29 mouse cellular contexts compared by ENCODE assay signal in genomic region chr11:86028034-86028433, GRCm38 (mm10).
A peak's percentile ranks its signal among the peaks of the same experiment; 100 is the strongest.
DNase-seq lines count a peak whose midpoint lies in the region; ATAC-seq lines count a peak whose summit lies in the region.
"Had no signal": no experiment of that assay in that cellular context is flagged by ENCODE, and none has a peak within 500 bp of the region (broad histone marks: within the 10 kb centered on the region; RNA-seq: fewer than 3 reads in every experiment).

No protein-coding gene starts in this region.

- no peak overlapping the region for H3K27ac ChIP-seq in forebrain, embryonic 14.5 days (ENCODE audit: low read depth, low read length)
- no peak overlapping the region for H3K27ac ChIP-seq in forebrain, embryonic 13.5 days
- no peak overlapping the region for H3K27ac ChIP-seq in midbrain, embryonic 14.5 days (replicated peaks; ENCODE audit: low read depth, low read length)
- H3K27ac ChIP-seq in midbrain, embryonic 11.5 days (ENCODE audit: low read depth, low read length), result no peak overlapping the region
- H3K27ac ChIP-seq in limb, embryonic 12.5 days, result no peak overlapping the region
- no peak overlapping the region for H3K27ac ChIP-seq in heart, embryonic 10.5 days
- no peak overlapping the region for H3K27ac ChIP-seq in hindbrain, embryonic 14.5 days
- H3K27ac ChIP-seq: forebrain, embryonic 10.5 days; hindbrain, embryonic 10.5 days; kidney, postnatal 0 days; liver, embryonic 13.5 days; macrophage; midbrain, embryonic 15.5 days; neural tube, embryonic 15.5 days had no signal

- H3K4me3 ChIP-seq in forebrain, embryonic 14.5 days (ENCODE audit: low read depth, low read length), result no peak overlapping the region
- no peak overlapping the region for H3K4me3 ChIP-seq in forebrain, embryonic 13.5 days
- H3K4me3 ChIP-seq in midbrain, embryonic 14.5 days (replicated peaks; ENCODE audit: low read depth, low read length), result no peak overlapping the region
- H3K4me3 ChIP-seq in midbrain, embryonic 11.5 days (ENCODE audit: low read depth, low read length), result no peak overlapping the region
- H3K4me3 ChIP-seq in limb, embryonic 12.5 days (replicated peaks), result no peak overlapping the region
- H3K4me3 ChIP-seq in heart, embryonic 10.5 days, result no peak overlapping the region
- no peak overlapping the region for H3K4me3 ChIP-seq in hindbrain, embryonic 14.5 days (replicated peaks; ENCODE audit: low read length)
- H3K4me3 ChIP-seq: forebrain, embryonic 10.5 days; hindbrain, embryonic 10.5 days; liver, embryonic 13.5 days; midbrain, embryonic 15.5 days; neural tube, embryonic 15.5 days had no signal

- ATAC-seq in forebrain, embryonic 14.5 days, result no peak
- ATAC-seq in forebrain, embryonic 13.5 days, result no peak
- no peak for ATAC-seq in midbrain, embryonic 14.5 days (ENCODE audit: low FRiP score, low TSS enrichment)
- no peak for ATAC-seq in midbrain, embryonic 11.5 days (ENCODE audit: low FRiP score)
- ATAC-seq in limb, embryonic 12.5 days (ENCODE audit: insufficient number of reproducible peaks, insufficient read depth, low FRiP score, low TSS enrichment, low read depth), result peak; percentile 63; the same call in 1 of the 2 replicates
- no peak for ATAC-seq in hindbrain, embryonic 14.5 days (ENCODE audit: low FRiP score)
- ATAC-seq: forebrain, postnatal 0 days; hindbrain, embryonic 16.5 days; midbrain, embryonic 15.5 days had no signal

- no peaks in the 10 kb centered on the region for H3K36me3 ChIP-seq in forebrain, embryonic 14.5 days (ENCODE audit: control insufficient read depth, insufficient read depth, low read length)
- no peaks in the 10 kb centered on the region for H3K36me3 ChIP-seq in forebrain, embryonic 13.5 days (ENCODE audit: poor library complexity, severe bottlenecking)
- H3K36me3 ChIP-seq in midbrain, embryonic 14.5 days (ENCODE audit: control insufficient read depth, insufficient read depth, low read length), result no peaks in the 10 kb centered on the region
- H3K36me3 ChIP-seq in midbrain, embryonic 11.5 days (ENCODE audit: control insufficient read depth, insufficient read depth, low read length), result no peaks in the 10 kb centered on the region
- no peaks in the 10 kb centered on the region for H3K36me3 ChIP-seq in limb, embryonic 12.5 days
- no peaks in the 10 kb centered on the region for H3K36me3 ChIP-seq in heart, embryonic 10.5 days
- H3K36me3 ChIP-seq in hindbrain, embryonic 14.5 days (replicated peaks; ENCODE audit: control insufficient read depth, insufficient read depth), result no peaks in the 10 kb centered on the region
- H3K36me3 ChIP-seq: forebrain, embryonic 10.5 days; G1E; hindbrain, embryonic 10.5 days; liver, embryonic 13.5 days; midbrain, embryonic 15.5 days; neural tube, embryonic 15.5 days had no signal

- 0 out of 2 replicates have a peak, but pooled peaks cover 2% of the 10 kb centered on the region for H3K4me1 ChIP-seq in forebrain, embryonic 14.5 days (ENCODE audit: control insufficient read depth, insufficient read depth, low read length)
- H3K4me1 ChIP-seq in forebrain, embryonic 13.5 days, result peaks cover 17% of the 10 kb centered on the region
- no peaks in the 10 kb centered on the region for H3K4me1 ChIP-seq in midbrain, embryonic 14.5 days (ENCODE audit: control insufficient read depth, insufficient read depth, low read length)
- peaks cover 2% of the 10 kb centered on the region; the same call in 1 of the 2 replicates for H3K4me1 ChIP-seq in midbrain, embryonic 11.5 days (ENCODE audit: control insufficient read depth, insufficient read depth, low read length)
- H3K4me1 ChIP-seq in limb, embryonic 12.5 days (replicated peaks), result peaks cover 28% of the 10 kb centered on the region
- H3K4me1 ChIP-seq in heart, embryonic 10.5 days, result peaks cover 9% of the 10 kb centered on the region
- no peaks in the 10 kb centered on the region for H3K4me1 ChIP-seq in hindbrain, embryonic 14.5 days (replicated peaks; ENCODE audit: control insufficient read depth, insufficient read depth, low read length)
- H3K4me1 ChIP-seq: liver, embryonic 13.5 days had no signal

- WGBS in forebrain, embryonic 14.5 days, result 18% methylated on average over 5 of the region's 5 CpGs
- 29% methylated on average over 5 of the region's 5 CpGs for WGBS in forebrain, embryonic 13.5 days
- 48% methylated on average over 5 of the region's 5 CpGs for WGBS in midbrain, embryonic 14.5 days
- whole genome bisulfite sequencing in midbrain, embryonic 11.5 days, result 81% methylated on average over 5 of the region's 5 CpGs
- 37% methylated on average over 5 of the region's 5 CpGs for WGBS in limb, embryonic 12.5 days
- 86% methylated on average over 5 of the region's 5 CpGs for WGBS in heart, embryonic 10.5 days
- 60% methylated on average over 5 of the region's 5 CpGs for WGBS in hindbrain, embryonic 14.5 days

- H3K27me3 ChIP-seq in forebrain, embryonic 14.5 days (replicated peaks; ENCODE audit: control insufficient read depth, insufficient read depth, low read length), result no peaks in the 10 kb centered on the region
- peaks cover 2% of the 10 kb centered on the region; the same call in 1 of the 2 replicates for H3K27me3 ChIP-seq in forebrain, embryonic 13.5 days
- no peaks in the 10 kb centered on the region for H3K27me3 ChIP-seq in midbrain, embryonic 14.5 days (ENCODE audit: control insufficient read depth, insufficient read depth, low read length)
- no peaks in the 10 kb centered on the region for H3K27me3 ChIP-seq in midbrain, embryonic 11.5 days (ENCODE audit: control insufficient read depth, insufficient read depth, low read length)
- no peaks in the 10 kb centered on the region for H3K27me3 ChIP-seq in limb, embryonic 12.5 days
- H3K27me3 ChIP-seq in heart, embryonic 10.5 days (ENCODE audit: insufficient read depth, poor library complexity, severe bottlenecking), result no peaks in the 10 kb centered on the region
- no peaks in the 10 kb centered on the region for H3K27me3 ChIP-seq in hindbrain, embryonic 14.5 days (ENCODE audit: control insufficient read depth, insufficient read depth, low read length)
- H3K27me3 ChIP-seq: liver, embryonic 13.5 days; midbrain, embryonic 15.5 days; neural tube, embryonic 15.5 days had no signal

- DNase-seq in forebrain, embryonic 14.5 days (ENCODE audit: low spot score), result peak; percentile 28
- peak; percentile 15 for DNase-seq in midbrain, embryonic 14.5 days
- DNase-seq in midbrain, embryonic 11.5 days (ENCODE audit: low spot score, missing footprints), result no peak
- DNase-seq in heart, embryonic 10.5 days (ENCODE audit: low spot score), result no peak
- no peak for DNase-seq in hindbrain, embryonic 14.5 days (ENCODE audit: low spot score)
- DNase-seq: adrenal gland, postnatal 14 days; cerebellum, adult 18-20 months; cerebellum, postnatal 10 days; forebrain, postnatal 0 days; heart, postnatal 14 days; kidney, adult 18-20 months; kidney, postnatal 4 days; layer of hippocampus, postnatal 36 days; liver, embryonic 13.5 days; lung, adult 2 months; right cerebral cortex, adult 18-20 months; spleen, adult 18-20 months; thymus, adult 18-20 months; thymus, postnatal 25 days had no signal

- H3K4me2 ChIP-seq in forebrain, embryonic 14.5 days (ENCODE audit: low read length), result no peak overlapping the region
- no peak overlapping the region for H3K4me2 ChIP-seq in forebrain, embryonic 13.5 days
- no peak overlapping the region for H3K4me2 ChIP-seq in midbrain, embryonic 14.5 days (ENCODE audit: low read length)
- H3K4me2 ChIP-seq in midbrain, embryonic 11.5 days, result no peak overlapping the region
- H3K4me2 ChIP-seq in limb, embryonic 12.5 days, result no peak overlapping the region
- H3K4me2 ChIP-seq in hindbrain, embryonic 14.5 days (replicated peaks), result no peak overlapping the region
- H3K4me2 ChIP-seq: liver, embryonic 13.5 days; midbrain, embryonic 15.5 days; neural tube, embryonic 15.5 days had no signal

- no peak overlapping the region for H3K9ac ChIP-seq in forebrain, embryonic 14.5 days (ENCODE audit: low read length)
- H3K9ac ChIP-seq in forebrain, embryonic 13.5 days, result no peak overlapping the region
- H3K9ac ChIP-seq in midbrain, embryonic 14.5 days (replicated peaks; ENCODE audit: low read length), result no peak overlapping the region
- H3K9ac ChIP-seq in midbrain, embryonic 11.5 days (ENCODE audit: low read length), result no peak overlapping the region
- H3K9ac ChIP-seq in limb, embryonic 12.5 days (replicated peaks), result no peak overlapping the region
- no peak overlapping the region for H3K9ac ChIP-seq in hindbrain, embryonic 14.5 days
- H3K9ac ChIP-seq: forebrain, postnatal 0 days; liver, embryonic 13.5 days; midbrain, embryonic 15.5 days; neural tube, embryonic 15.5 days had no signal

- no peaks in the 10 kb centered on the region for H3K9me3 ChIP-seq in forebrain, embryonic 14.5 days (replicated peaks; ENCODE audit: control insufficient read depth, low read length)
- no peaks in the 10 kb centered on the region for H3K9me3 ChIP-seq in forebrain, embryonic 13.5 days (replicated peaks)
- H3K9me3 ChIP-seq in midbrain, embryonic 14.5 days (ENCODE audit: control insufficient read depth, low read length), result no peaks in the 10 kb centered on the region
- H3K9me3 ChIP-seq in midbrain, embryonic 11.5 days (ENCODE audit: control insufficient read depth, low read length), result no peaks in the 10 kb centered on the region
- H3K9me3 ChIP-seq in limb, embryonic 12.5 days, result no peaks in the 10 kb centered on the region
- no peaks in the 10 kb centered on the region for H3K9me3 ChIP-seq in heart, embryonic 10.5 days
- no peaks in the 10 kb centered on the region for H3K9me3 ChIP-seq in hindbrain, embryonic 14.5 days (ENCODE audit: control insufficient read depth, low read length)
- H3K9me3 ChIP-seq: forebrain, embryonic 10.5 days; G1E; hindbrain, embryonic 10.5 days; liver, embryonic 13.5 days; midbrain, embryonic 15.5 days; neural tube, embryonic 15.5 days had no signal

Comparison
In these comparisons a context has a peak if more than half of its experiments do, and no peak if none do; other contexts are left out.
1. DNase-seq: peak in forebrain, embryonic 14.5 days (single experiment) and midbrain, embryonic 14.5 days (single experiment); none in midbrain, embryonic 11.5 days (single experiment), heart, embryonic 10.5 days (single experiment) and hindbrain, embryonic 14.5 days (single experiment).